Mouse (Mus musculus) layer of hippocampus, adult 9-11 months (tissue): Measurements from ENCODE around the gene Blvrb.
"Not testable (repeated sequence)": the region's sequence is repeated elsewhere in the genome, so short reads cannot be mapped to it uniquely, and the experiment has no call there.

Experiments used
- DNase-seq: peaks from one replicate; pipeline ENCODE4 v3.0.0; 2022

The Blvrb gene

DNA sequence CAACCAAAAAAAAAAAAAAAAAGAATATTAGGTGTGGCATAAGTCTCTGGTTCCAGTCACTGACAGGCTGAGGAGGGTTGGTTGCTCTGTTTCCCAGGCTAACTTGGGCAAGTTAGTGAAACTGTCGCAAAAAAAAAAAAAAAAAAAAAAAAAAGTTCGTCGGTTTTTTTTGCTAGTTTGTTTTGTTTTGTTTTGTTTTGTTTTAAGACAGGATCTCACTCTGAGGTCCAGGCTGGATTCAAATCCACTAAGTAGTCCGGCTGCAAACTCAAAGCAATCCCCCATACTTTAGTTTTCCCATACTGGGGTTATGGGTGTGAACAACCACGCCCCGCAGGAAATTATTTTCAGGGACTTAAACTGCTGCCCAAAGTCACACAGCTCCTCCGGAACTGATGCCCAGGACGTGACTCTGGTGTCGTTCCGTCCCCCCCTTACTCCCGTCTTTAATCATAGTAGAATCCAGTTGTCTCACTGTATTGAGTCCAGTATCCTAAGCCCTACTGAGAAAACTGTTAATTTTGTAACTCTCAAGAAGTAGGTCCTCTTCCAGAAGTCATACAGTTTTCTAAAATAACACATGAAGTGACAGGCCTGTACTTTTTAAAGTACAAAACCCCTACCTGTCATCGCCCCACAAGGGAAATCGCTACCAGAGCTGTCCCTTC lies 38.5 kb downstream of the Blvrb start:
- no peak for DNase-seq

DNA sequence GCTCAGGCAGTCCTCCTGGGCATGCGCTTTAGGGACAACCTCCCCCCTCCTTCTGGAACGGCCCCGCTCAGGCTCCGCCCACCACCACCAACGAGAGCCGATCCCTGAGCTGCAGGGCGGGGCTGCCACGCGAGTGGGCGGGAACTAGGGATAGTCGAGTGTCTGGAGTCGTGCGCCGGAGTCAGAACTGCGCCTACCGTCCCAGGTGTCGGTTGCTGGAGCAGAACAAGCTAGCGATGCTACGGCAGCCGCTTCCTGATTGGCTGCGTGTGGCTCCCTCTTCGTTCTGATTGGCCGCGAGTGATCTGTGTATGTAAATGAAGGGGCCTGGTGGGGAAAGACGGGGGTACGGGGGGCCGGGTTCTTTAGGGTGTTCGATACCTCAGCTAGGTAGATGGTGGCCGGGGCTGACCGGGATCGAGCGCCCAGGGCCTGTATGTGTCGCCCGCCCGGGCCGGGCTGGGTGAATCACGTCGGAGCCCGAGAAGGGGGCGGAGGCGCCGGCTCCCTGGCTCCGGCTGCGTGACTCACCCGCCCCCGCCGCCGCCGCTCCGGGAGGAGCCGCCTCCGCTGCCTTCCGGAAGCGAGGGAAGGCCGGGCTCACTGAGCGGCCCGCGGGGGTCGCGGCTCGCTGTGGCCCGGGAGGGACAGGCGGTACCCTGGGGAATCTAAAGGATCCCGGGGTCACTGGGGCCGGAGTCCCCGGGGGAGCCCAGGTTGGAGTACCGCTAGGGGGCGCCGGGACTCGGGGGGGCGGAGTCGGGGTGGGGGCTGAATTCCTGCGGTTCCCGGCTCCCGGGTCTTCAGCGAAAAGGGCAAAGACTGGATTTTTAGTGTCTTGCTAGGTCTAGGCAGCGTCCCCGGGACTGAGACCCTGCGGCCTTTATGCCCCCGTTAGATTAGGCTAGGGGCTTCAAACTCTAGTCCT lies 39.3 kb downstream of the Blvrb start, which contains the start of gene Sertad1:
Gene Sertad1 (plus strand): TSS at position 141 of the 928 bp plus-strand sequence.
- DNase-seq: peak; percentile 100

DNA sequence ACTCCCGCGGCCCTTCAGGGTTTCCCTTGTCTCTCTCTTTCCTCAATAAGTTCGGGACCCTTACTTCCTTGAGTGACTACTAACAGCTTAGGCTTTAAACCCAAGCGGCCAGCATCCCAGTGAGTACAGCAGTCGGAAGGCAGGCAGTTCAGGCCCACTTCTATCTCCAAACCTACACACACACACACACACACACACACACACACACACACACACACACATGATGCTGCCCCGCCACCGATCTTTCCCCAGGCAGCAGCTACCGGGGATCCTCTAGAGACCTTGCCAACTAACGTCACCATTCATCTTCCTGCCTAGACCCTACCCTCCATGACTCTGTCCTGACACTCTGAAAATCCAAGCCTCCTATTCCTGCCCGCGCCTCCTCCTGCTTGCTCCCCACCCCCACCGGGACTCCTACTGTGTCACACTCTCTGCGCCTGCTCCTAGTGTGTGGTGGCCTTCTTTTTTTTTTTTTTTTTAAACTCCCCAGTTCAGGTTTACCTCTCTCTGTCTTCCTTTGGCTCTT lies 40.0 kb downstream of the Blvrb start:
- peak; percentile 71 for DNase-seq

DNA sequence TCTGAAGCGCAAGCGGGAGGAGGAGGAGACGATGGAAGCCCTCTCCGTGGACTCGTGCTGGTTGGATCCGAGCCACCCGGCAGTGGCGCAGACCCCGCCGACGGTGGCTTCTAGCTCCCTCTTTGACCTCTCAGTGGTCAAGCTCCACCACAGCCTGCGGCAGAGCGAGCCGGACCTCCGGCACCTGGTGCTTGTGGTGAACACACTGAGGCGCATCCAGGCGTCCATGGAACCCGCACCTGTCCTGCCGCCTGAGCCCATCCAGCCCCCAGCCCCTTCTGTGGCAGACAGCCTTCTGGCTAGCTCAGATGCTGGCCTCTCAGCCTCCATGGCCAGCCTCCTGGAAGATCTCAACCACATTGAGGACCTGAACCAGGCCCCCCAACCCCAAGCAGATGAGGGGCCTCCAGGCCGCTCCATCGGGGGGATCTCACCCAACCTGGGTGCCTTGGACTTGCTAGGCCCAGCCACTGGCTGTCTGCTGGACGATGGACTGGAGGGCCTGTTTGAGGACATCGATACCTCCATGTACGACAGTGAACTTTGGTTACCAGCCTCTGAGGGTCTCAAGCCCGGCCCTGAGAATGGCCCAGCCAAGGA lies 41.6 kb downstream of the Blvrb start:
- no peak for DNase-seq

DNA sequence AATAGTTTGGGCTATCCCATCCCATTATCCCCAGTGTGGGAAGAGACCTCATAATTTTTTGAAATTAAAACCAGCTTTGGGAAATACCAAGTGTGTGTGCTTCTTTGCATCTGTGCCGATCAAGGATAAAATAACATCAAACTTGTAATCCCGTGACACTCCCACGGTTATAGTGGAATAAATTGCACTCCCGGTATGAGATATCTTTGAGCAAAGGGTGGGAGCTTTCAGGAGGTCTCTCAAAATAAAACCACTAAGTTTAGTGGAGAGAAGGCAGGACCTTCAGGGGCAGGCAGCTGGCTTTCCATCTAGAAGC lies 42.4 kb downstream of the Blvrb start:
- no peak for DNase-seq

DNA sequence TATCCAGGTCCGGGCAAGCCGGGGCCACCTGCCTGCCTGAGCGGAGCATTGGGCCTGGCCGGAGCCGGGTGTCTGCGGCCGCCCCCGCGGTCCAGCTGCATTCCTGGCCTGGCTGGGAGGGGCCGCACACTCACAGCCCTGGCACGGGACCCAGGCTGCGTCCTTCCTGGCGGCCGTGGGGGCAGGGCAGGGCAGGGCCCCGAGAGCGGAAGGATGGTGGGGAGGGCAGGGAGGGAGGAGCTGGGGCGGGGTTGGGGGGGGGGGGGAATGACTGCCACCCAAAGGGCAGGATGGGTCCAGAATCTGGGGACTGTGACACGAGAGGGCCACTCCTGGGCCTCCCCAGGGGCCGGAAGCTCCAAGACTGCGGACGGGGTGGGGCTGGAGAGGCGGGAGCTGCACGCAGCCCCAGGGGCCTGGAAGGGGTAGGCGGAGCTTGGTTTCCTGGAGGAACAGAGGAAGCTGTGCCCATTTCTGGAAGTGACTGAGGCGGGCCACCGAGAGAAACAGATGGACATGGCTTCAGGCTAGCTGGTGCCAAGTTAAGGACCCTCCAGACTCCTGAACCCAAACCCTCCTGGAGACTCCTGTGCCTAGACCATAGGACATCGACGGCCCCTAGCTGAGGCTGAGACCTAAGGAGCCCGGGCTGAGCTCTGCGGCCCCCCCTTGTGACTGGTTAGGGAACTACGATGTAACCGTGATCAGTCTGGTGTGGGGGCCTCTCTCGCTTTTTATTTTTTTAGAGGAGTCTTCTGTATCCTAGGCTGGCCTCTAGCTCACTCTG lies 43.0 kb downstream of the Blvrb start:
- peak; percentile 91 for DNase-seq

DNA sequence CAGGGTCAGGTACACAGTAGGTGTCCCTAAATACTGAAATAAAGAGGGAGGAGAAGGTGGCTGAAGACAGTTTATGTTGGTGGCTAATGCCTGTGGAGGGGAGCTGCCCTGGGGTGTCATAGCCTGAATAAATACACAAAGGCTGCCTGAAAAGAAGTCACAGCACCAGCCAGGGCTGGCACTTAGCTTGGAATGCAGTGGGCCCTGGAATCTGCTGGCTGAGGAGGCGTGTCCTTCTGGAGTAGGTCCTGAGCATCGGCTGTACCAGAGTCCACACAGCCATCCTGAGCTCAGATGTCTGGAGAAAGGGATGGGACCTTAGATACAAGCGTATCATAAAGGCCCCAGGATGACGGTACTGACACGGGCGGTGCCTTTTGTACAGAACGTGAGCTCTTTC lies 44.1 kb downstream of the Blvrb start:
- no peak for DNase-seq

DNA sequence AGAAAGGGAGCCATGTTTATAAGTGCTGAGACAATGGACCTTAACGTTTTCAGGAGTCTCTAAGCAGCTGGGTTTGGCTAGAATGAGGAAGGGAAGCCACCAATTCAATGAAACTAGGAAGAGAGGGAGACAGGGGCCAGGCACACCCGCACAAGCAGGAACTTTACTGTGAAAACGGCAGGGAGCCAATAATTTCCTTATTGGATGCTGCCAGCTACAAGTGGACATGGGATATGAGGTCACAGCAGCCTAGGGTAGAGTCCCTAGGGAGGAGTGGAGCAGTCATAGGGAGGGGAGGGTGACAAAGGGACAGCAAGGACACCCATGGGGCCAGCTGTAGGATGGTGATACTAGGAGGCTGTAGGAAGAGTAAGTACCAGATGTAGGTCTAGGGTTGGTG lies 45.2 kb downstream of the Blvrb start:
- no peak for DNase-seq

DNA sequence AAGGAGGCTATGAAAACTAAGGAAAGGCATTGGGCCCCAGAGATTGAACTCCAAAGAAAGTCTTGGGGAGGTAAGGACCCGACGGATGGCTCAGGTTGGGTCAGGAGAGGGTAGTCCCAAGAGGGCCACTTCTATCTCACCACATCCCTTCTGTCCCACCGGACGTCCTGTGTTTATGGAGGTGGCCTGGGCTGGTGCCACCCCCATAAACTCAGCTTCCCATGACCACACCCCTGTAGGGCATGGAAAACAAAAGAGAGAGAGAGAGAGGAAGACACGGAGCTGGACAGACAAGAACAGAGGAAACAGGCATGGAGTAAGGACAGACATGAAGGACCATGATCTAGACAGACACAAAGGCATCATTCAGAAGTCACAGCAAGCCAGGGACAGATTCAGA lies 45.7 kb downstream of the Blvrb start:
- no peak for DNase-seq

DNA sequence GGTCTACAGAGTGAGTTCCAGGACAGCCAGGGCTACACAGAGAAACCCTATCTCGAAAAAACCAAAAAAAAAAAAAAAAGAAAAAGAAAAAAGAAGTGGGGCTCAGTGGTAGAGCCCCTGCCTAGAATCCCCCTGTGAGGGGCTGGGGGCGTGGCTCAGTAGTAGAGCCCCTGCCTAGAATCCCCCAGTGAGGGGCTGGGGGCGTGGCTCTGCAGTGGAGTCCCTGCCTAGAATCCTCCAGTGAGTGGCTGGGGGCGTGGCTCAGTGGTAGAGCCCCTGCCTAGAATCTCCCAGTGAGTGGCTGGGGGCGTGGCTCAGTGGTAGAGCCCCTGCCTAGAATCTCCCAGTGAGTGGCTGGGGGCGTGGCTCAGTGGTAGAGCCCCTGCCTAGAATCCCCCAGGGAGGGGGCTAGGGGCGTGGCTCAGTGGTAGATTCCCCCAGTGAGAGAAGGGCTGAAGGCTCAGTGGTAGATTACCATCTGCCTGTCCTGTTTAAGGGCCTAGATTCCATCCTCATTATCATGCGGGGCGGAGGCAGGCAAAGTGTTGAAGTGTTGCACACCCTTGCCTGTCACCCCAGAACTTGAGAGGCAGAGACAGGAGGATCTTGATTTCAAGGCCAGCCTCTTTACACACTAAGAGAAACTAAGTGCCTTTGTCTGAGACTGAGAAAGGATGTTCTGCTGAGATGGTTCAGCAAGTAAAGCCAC lies 47.0 kb downstream of the Blvrb start:
- DNase-seq: not testable (repeated sequence)

DNA sequence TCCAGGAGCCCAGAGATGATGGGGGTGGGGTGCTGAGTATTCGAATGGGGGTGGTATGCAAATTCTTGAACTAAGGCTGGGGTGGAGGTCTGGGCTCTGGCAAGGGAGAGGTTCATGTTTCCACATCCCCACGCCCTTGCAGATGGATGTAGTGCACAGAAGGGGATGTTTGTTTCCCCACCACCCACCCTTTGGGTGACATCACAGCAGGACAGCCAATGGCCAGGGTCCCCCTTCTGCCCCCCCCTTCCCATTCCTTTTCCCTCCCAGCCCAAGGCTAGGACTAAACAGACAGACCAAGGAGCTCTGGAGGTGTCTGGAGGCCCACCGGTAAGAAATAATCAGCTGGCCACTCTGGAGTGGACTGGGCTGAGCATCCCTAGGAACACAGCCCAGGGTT lies 51.3 kb downstream of the Blvrb start, which contains the start of gene Prx:
Gene Prx (plus strand): TSS at position 289 of the 400 bp plus-strand sequence.
- no peak for DNase-seq

DNA sequence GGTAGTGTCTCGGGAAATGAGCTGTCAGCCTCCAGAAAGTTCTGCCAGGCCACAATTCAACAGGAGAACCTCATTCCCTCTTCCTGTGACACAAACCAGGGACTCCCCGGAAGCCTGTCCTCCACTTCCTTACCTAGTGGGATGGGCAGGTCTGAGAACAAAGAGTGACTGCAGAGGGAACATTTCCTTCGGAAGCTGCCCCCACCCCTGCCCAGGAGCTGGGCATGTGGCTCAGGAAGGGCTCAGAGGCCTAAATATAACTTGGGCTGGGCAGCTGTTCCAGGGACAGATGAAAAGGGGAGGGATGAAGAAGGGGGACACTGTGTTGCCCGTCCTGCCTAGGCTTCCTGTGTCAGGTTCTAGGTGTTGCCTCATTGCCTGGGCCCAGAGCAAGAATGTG lies 53.8 kb downstream of the Blvrb start:
- no peak for DNase-seq

DNA sequence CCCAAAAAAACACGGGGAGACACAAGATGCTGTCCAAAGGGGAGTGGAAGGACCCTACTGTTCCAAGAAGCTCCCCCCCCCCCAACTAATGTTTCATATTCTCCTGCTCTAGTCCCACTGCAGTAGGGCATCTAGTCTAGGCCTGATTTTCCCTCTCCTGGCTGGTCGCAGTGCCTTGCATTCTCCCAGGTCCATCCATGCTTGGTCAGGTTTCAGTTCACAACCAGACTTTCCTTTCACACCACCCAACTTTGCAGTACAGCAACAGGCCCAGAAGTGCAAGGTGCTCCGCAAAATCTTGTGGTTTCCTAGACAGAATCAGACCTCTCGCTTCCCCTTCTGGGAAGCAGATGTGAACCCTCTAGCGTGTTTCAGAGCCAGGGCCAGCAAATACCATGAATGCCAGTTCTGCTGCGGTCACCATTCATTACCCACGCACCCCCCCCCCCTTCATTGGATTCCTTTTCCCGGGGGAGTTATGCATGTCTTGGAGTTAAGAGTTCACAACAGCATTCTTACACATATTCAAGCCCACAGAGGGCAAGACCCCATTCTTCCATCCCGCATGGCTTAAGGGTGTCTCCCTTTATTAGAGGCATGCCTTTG lies 59.1 kb downstream of the Blvrb start:
- DNase-seq: no peak

DNA sequence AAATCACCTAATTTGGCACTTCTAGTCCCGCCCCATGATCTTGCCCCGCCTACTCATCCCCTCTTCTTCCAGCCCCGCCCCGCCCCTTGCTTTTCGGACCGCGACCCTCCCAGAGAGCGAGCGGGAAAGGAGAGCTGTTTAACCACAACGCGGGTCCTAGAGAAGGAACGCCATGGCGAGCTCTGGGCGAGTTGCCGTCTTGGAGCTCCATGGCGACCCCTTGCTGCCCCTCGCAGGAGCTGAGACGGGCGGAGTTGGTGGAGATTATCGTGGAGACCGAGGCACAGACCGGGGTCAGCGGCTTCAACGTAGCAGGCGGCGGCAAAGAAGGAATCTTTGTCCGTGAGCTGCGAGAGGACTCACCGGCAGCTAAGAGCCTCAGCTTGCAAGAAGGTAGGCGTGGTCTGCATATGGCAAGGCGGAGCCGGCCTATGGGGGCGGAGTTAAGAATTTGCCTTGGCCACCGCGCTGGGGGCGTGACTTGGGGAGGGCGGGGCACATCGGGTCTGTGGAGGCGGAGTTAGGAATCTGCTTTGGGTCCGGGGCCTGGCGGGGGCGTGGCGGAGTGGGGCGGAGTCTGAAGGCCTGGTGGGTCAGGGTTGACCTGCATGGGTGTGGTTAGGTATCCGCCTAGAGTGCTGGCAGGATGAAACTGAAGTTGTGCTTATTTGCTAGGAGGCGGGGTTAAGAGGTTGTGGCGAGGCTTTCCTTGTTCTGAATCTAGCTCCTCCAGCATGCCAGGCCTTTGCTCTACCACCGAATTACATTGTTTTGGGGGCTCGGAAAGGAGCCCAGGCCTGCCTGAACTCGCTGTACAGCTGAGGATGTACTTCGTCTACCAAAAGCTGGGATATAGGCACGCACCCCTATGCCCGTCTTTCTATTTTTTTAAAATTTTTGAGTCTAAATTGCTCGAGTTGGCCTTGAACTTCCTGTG lies 60.2 kb downstream of the Blvrb start:
- DNase-seq: peak; percentile 92

DNA sequence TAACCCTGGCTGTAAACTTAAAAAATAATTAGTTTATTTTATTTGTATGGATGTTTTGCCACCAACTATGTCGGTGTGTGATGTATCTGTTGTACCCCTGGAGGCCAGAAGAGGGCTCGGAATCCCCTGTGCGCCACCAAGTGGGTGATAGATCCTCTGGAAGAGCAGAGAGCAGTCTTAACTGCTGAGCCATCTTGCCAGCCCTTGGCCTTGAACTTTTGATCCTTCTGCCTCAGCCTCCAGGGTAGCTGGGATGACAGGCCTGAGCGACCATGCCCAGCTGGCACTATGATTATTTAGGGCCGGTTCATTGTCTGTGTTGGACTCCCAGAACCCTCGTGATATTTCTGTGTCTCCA lies 60.8 kb downstream of the Blvrb start:
- DNase-seq: peak; percentile 53

DNA sequence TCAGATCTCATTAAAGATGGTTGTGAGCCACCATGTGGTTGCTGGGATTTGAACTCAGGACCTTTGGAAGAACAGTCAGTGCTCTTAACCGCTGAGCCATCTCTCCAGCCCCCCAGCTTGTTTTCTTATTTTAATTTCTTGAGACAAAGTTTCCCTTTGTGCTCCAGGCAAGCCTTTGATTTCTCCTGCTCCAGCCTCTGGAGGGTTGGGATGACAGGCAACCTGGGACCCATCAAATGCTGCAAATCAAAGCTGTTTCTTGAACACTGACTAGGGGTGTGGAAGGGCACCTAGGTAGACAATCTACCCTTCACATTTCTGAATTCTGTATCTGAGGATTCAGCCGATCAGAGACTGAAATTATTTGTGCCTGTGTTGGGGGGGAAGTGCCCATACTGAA lies 63.0 kb downstream of the Blvrb start:
- no peak for DNase-seq

DNA sequence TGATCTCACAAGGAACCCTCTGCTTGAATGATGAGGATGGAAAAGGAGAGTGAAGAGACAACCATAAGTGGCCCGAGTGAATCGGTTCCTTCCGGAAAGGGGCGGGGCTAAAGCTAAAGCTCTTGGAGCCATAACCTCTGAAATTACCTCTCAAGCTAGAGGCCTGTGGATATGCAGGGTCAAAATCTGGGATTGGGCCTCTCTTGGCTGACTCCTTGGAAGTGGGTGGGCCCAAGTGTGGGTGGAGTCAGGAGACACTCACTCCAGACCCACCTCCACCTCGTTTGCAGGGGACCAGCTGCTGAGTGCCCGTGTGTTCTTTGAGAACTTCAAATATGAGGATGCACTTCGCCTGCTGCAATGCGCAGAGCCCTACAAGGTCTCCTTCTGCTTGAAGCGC lies 67.2 kb downstream of the Blvrb start:
- no peak for DNase-seq
